Mouse (Mus musculus): ENCODE measurements around the gene Mrvi1.
A peak's percentile ranks its signal among the peaks of the same experiment; 100 is the strongest.

Gene Mrvi1

DNA sequence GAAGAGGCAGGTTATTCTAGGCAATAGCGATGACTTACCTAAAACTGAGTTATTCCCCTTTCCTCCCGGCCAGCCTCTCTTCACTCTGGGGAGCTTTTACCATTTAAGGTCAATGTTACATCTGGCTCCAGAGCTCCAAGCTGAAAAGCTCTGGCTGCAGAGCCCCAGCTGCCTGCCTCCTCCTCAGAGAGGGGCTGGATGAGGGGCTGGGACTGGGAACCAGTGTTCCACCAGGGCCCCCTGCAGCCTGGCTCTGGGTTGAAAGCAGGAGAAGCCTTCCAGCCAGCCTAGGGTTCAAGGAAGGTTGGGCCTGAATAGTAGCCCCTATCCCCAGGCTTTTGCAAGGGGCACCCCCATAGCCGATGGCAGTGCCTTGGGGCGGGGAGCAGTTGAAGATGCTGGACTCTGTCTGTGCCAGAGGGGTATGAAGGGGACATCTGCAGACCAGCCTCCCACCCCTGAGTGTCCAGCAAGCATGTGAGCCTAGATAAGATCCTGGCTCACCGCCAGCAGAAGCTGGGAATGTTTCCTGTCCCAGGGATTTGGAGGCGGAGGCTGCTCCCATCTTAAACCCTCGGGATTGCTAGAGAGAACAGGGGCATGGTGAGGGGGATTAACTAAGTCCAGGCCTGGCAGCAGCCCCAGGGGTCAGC, at the start of gene Mrvi1:
Gene Mrvi1 (minus strand): TSS at position 409 of the 653 bp plus-strand sequence.
- DNase-seq (ENCODE audit: low spot score in 2 of 2) = no peak

DNA sequence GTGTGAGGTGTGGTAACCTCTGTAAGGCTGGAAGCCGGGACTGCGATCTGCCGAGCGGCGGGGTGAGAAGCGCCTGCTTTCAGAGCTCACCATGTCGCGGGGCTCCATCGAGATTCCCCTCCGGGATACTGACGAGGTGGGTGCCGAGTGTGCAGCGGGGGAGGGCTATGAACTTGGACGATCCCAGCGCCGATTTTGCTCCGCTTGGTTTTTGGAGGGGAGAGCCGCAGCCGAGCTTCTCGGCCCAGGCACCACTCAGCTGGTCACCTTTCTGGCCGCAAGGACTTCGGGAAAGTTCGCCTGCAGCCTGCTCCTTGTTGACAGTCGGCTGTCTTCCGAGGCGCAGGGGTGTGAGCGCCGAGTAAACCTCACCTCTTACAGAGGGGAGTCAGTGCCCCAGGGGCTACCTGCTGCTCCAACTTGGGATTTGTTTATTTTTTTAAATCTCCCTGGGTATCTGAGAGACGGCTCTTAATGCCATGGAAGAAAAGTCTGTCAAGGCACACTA, 46.8 kb upstream of the Mrvi1 start:
- DNase-seq (ENCODE audit: low spot score in 2 of 2) = peak in 1 of 2 experiments; percentile 32

DNA sequence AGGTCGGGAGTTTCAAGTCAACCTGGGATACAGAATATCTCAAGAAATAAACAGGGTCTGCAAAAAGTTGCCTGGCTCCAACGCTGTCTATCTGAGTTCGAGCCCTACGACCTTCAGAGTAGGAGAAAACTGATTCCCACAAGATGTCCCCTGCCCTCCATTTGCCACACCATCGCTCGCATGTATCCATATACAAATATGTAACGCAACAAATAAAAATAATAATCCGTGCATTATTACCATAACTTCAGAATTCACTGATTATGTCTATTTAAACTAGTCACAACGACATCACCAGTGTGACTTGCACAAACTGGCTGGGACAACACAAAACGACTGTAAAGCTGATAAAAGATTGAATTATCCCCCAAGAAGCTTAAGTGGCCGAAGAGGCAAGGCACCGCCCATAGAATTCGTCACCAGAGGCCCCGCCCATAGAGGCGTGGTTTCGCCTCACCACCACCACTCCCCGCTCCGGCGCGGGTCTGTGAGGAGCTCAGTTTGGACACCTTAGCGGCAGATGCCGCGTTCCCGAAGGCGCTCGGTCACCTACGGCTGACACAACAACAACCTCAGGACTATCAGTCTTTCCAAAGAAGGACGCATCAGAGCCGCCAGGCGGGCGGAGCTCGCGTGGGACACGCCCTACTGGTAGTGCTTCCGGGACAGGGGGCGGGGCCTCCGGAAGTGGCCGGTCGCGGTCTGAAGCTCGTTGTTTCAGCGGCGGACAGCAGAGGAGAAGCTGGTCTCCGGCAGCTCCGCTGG, 46.2 kb upstream of the Mrvi1 start, which contains the start of gene Ctr9:
Gene Ctr9 (plus strand): TSS at position 671 of the 765 bp plus-strand sequence.
- DNase-seq (ENCODE audit: low spot score in 2 of 2) = peak; percentile 81 to 85

DNA sequence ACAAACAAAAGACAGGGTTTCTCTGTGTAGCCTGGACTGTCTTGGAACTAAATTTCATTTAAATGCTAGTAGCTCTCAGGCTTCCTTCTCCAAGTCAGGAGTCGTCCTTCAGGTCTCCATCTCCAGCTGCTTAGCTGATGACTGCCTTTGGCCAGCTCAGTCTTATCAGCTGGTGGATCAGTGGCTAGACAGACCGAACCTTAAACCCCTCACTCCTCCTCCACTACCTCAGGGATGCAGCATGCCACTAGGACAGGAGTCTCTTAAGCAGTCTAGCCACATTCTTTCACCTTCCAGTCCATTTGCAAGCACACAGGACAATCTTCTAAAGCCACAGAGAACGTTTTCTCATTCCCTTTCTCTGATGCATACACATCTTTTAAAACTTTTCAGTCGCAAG, 42.7 kb upstream of the Mrvi1 start:
- DNase-seq (ENCODE audit: low spot score in 2 of 2) = no peak

DNA sequence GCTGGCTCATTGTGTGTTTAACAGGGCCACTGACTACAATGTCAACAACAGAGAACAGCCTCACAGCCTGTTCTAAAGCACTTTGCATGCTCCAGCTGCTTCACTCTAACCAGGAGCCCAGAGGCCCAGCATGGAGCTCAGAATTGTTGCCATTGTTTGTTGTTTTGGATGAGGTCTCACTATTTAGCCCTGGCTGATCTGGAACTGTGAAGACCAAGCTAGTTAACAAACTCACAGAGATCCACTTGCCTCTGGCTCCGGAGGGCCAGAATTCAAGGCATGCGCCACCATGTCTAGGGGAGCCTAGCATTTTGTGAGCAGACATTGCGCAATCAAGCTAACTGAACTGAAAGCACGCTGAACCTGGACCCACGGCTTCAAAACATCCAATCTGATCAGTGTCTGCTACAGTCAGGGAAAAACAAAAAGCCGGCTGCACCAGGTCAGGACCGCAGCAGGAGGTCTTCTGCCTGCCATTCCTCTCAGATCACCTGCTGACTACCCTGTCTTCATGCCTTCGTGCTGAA, 41.9 kb upstream of the Mrvi1 start:
- DNase-seq (ENCODE audit: low spot score in 2 of 2) = no peak

DNA sequence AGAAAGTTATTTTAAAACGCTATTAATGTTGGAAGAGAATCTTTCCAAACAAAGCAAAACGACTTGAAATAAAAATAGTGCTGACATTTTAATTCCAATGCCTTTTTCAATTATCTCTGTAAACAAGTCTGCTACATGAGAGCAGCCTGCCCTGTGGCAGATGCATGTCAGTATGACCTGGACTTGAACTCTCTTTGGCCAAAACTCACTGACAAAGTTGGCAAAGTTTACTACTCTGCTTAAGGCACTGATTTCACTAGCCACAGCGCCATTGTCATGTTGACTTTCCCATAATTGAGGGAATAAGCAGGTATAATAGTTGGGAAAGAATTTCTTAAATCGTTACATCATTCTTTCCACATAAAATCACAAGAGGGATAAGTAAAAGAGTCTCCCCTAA, 38.6 kb upstream of the Mrvi1 start:
- no peak for DNase-seq (ENCODE audit: low spot score in 2 of 2)

DNA sequence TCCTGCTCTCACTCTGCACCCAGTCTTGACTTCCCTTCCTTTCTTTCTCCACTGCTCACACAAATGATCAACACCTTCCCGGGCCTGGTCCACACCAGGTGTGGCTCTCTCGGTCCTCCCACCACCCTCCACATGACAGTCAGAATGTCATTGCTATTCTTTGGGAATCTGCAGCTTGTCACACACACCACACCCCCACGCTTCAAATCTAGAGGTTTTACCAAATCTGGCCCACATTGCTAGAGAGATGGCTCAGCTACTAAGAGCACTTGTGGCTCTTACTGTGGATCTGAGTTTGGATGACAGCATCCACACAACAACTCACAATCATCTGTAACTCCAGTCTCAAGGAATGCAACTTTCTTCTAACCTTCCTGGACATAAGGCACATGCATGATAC, 34.7 kb upstream of the Mrvi1 start:
- no peak for DNase-seq (ENCODE audit: low spot score in 2 of 2)

DNA sequence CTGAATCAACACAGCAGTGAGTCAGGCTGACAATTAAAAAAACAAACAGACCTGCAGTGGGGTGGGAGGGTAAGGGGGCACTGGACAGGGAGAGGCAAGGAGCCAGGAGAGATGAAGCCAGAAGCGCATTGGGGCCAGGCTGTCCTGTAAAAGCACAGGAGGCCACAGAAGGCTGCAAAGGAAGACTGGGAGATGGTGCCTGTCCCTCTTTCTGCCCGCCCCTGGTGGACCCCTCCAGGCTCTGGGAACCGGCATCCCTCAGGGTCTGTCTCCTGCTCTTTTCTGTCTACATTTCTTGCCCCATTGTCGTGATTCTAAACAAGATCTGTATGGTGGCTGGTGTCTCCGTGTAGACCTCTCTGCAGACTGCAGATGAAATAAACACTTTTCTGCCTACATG, 33.5 kb upstream of the Mrvi1 start:
- DNase-seq (ENCODE audit: low spot score in 2 of 2) = no peak

DNA sequence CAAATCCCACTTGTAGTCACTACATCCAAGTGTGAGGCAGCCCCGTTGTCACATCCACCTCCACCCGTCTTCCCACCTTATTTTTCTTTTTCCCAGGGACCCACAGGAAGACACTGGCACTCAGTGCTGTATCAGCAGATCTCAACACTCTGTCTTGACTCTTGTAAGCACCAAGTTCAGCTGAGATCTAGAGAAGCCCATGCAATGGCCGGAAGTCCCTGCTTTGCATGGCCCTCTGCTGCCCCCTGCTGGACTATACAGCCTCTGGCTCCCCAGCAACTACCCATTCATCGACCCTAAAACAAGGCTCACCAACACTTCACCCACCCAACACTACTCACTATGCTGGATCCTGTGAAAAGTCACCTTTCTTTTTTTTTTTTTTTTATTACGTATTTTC, 32.6 kb upstream of the Mrvi1 start:
- DNase-seq (ENCODE audit: low spot score in 2 of 2) = peak; percentile 85 to 97

DNA sequence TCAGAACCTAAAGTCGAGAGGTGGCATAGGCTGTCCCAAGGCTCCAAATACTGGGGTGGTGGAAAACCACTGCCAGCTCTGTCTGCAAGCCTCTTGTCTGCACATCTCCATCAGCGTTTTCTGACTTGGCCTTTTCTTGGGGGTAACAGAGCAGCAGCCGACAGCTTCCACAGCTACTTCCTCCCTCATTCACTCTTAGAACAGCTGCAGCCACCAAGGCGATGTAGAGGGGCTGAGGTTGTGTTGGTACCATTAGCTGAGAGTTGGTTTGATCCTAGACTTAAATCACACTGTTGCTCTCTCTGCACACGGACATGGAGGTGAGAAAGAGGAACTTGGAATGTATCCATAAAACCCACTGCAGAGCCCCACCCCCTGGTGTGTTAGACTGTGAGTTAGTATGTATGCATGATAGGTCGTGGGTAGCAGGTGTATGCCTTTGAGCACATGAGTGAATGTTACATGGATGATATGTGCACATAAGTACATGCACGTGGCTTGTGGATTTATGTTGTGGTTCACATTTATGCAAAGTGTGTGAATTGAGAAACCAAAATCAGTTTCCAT, 31.9 kb upstream of the Mrvi1 start:
- DNase-seq (ENCODE audit: low spot score in 2 of 2) = no peak

DNA sequence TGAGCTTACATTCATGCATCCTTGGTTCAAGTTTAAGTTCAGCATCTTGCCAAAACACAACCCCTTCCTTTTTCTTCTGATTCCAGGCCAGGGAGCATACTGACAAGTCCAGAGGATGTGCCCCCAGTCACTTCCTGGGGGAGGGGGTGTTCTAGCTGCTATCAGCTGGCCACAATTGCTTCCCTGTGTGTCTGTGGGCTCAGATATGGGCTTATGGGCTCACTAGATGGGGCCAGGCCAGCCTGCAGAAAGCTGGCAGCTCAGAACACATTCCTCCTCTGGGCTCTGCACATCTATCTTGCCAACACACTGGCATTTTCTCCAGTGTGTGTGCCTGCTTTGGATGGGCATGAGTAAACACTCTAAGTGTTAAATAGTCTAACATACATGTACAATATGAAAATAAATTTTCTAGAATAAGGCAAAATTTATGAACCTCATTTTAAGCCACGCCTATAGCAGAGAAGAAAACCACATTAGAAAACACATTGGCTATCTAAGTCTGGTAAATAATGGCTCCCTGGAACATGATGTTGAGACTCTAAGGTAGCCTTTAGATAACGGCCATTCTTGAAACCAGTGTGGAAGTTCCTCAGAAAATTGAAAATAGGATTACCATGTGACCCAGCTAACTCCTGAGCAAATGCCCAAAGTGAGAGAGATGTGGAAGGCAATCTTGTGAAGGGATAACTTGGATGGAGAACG, 22.0 kb upstream of the Mrvi1 start:
- no peak for DNase-seq (ENCODE audit: low spot score in 2 of 2)

DNA sequence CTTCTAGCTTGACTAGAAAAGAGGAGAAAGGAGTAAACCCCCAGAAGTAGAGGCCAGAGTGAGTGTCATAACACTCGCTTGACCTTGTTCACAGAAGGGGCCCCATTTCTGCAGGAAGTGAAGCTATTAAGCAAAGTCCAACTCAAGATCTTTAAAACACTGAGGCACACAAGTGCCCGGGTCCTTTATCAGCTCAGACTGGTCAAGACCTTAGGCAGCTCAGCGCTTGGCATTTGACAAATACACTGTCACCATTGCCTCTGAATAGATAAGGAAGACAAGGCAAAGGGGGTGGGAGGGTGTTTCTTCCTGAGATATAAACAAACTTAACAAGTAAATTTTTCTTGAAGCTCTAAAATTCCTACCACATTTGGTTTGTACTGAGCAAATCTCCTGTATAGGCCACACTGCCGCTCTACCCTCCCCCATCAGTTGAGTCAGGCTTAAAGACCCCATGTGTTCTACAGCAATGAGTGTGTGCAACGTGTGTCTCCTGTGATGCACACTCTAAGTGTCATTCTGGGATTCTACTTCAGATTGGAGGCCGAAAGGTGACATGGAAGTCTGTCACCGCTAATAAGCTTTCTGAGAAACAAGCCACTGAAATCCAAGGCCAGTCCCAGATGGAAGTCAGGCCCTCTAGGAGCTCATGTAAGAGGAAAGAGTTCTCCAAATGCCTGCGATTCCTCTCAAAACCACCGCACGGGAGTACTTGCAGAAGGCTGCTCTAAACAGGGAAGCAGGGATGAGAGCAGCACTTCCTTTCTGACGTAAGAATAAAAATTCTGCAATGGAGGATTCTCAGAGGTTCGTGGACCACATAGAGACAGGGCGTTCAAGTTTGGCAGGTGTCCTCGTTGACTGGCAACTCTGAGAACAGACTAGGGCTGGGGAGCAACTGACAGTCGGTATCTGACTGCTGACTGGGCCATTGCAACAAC, 16.9 kb upstream of the Mrvi1 start:
- no peak for DNase-seq (ENCODE audit: low spot score in 2 of 2)

DNA sequence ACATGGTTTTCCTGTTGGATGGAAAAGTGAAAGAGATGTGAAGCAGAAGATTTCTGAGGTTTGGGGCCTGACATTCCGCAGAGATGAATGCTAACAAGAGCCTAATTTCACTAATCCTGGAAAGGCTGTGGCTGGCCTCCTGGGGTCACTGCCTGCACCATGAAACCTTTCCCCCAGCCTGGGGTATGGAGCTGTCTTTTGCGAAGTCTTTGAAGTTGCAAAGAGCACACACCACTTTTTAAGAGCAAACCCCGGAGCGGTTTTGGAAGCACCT, 8.9 kb upstream of the Mrvi1 start:
- no peak for DNase-seq (ENCODE audit: low spot score in 2 of 2)

DNA sequence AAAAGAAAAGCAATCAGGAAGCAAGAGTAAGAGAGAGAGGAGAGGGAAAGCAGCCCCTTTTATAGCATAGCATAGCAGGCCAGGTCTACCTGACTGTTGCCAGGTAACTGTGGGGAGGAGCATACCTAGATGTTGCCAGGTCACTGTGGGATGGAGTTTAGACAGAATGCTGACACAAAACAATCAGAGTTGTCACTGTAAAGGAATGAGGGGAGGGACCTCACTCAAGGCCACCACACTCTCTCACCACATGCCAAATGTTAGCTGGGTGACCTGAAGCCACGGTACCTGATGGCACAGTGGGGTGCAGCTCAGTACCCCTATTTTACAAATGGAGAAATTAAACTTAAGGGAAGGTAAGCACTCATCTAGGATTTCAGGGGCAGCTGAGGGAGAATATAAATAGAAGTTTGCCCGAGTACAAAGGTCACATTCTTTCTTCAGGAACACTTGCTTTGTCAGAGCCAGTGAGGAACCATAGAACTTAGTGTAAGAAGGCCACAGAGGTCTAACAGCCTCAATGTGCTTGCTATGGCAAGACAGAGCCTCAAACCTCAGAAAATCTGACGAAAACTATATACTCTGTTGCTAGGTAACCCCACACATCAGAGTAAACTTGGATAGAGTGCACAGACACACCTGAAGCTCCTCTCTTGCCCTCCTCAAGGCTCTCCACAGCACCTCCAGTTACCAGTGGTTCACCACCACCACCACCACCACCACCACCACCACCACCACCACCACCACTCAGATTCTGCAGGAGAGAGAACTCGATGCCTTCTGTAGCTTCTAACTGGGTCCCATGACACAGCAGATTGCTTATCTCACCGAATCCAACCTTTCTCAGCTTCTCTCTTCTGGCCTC, 8.3 kb upstream of the Mrvi1 start:
- no peak for DNase-seq (ENCODE audit: low spot score in 2 of 2)

DNA sequence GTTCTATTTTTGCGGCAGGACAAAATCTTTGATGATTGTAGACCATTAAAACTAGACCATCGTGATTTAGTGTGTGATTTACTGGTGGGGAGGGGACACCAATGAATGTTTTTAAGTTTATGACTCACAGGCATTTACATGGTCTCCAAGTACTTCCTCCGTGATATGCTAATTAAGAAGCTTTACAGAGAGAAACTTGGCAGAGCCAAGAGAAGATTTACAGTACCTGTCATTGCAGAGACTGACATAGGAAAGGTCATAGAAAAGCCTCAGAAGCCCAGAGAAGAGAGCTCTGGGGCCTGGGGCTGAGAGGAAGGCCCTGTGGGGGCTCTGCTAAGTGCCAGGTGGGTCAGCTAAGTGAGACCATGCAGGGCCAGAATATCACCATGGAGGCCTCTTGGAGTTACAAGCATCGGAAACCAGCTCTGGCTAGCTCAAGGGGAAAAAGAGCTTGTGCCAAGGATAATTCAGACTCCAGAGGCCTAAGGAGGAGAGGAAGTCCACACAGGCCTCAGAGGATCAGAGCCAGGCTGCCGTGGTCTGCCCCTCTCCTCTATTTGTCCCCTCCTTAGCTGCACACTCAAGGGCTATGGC, 7.1 kb upstream of the Mrvi1 start:
- no peak for DNase-seq (ENCODE audit: low spot score in 2 of 2)

DNA sequence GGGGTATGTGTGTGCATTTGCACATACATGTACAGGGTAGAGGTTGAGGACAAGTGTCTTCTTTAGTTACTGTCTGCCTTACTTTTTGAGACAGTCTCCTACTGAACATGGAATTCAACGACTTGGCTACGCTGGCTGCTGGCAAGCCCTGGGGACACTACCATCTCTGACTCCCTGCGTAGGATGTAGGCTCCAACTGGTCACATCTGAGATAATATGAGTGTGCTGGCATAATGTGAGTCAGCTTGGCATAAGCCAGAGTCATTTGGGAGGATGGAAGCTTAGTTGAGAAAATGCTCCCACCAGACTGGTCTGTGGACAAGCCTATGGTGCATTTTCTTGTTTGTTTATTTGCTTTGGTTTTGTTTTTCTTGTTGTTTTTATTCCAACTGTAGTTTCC, 5.8 kb upstream of the Mrvi1 start:
- DNase-seq (ENCODE audit: low spot score in 2 of 2) = no peak

DNA sequence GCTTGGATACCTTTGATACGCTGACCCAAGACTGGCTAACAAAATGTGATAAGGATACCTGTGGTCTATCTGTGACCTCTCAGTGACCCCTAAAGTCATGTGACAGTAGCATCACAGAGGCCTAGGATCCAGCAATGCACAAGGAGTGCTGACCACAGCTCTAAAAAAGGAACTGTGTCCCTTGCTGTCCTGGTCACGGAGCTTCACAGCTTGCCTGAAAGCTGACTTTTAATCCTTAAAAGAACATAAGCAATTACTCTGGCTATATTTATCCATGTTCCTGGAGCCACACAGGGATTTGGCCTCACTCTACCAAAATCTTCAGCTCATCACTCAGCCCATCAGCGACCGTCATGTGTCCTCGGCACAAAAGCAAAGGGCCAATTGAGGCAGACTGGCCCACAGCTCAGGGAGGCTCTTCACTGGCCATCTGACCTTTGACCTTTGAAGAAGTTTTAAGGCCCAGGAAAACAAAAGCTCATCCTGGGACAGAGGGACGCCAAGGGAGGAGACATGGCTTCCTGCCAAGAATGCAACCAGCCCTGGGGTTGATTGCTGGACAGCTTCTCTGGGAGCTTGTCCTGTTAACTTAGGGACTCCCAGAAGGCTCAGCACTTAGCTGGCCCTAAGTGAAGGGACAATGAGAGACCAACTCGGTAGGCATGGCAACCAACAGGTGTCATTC, 3.5 kb upstream of the Mrvi1 start:
- DNase-seq (ENCODE audit: low spot score in 2 of 2) = no peak

DNA sequence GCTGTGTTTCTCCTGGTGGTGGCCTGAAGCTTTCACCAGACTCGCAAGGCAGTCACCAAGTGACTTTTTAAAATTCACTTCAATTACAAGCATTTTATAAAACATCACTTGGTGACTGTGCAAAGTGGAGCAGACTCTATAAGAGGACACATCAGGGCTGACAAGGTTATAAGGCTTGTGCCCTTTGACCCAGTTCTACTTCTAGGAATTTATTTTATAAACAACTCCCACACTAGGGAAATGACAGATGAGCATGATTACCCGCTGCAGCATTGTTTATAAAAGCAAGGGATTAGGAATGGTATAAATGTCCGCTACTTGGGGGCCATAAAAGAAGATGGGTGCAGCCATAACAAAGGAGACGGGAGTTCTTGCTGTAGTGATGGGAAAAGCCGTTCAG, 1.4 kb upstream of the Mrvi1 start:
- no peak for DNase-seq (ENCODE audit: low spot score in 2 of 2)

DNA sequence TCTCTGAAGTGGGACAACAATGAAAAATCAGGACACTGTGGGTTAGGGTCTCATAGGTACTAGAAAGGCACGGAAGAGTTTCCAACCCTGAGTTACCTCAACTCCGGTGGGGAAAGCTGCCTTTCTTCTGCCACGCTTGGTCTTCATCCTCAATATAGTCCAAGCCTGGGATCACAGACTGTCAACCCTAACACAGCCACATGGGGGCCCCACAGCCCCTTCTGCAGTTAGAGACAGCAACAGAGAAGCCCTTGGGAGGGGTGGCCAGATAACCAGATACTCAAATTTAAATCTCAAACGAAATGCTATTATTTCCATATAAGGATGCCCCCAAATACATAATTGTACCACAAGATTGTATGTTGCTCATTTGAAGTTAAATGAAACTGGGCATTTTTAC, 503 bp upstream of the Mrvi1 start:
- DNase-seq (ENCODE audit: low spot score in 2 of 2) = no peak

Measured in thymus, postnatal 10 days (tissue).